Mouse (Mus musculus): ENCODE measurements around the gene Mdn1. TPM values are rescaled to one million over a fixed set of nuclear protein-coding genes. Genes with fewer than 3 reads are reported as not detected.

Mdn1 gene
- polyA plus RNA-seq, 1 experiment = 13.8 TPM

- no peak overlapping the region for H3K27ac ChIP-seq (ENCODE audit: control insufficient read depth, insufficient read depth, low read length)
- no peaks in the 10 kb centered on the region for H3K4me1 ChIP-seq (replicated peaks; ENCODE audit: control insufficient read depth, insufficient read depth, low read length)
- TF ChIP-seq POLR2A (IDR thresholded peaks at IDR 0.05; ENCODE audit: control insufficient read depth, extremely low read depth, insufficient read depth, low read length, poor library complexity) = no peak
- TF ChIP-seq CTCF (IDR thresholded peaks at IDR 0.05; ENCODE audit: borderline replicate concordance, control insufficient read depth, extremely low read depth, insufficient read depth, low read length, poor library complexity) = no peak
- H3K4me3 ChIP-seq (ENCODE audit: control insufficient read depth, insufficient read depth, low read length) = no peak overlapping the region
- peaks cover 9% of the 10 kb centered on the region for H3K36me3 ChIP-seq (ENCODE audit: control insufficient read depth, insufficient read depth, low read length)
- no peak for DNase-seq
- WGBS = 95% methylated on average over 1 of the region's 1 CpGs
- no peaks in the 10 kb centered on the region for H3K27me3 ChIP-seq (ENCODE audit: control insufficient read depth, insufficient read depth, low read length)
Observed at GRCm38 (mm10) chr4:32668291-32668690, 11.4 kb downstream of the Mdn1 start.

- 95% methylated on average over 2 of the region's 2 CpGs for WGBS
- H3K27ac ChIP-seq (ENCODE audit: control insufficient read depth, insufficient read depth, low read length) = no peak overlapping the region
- peaks cover 12% of the 10 kb centered on the region for H3K36me3 ChIP-seq (ENCODE audit: control insufficient read depth, insufficient read depth, low read length)
- DNase-seq = no peak
- H3K4me3 ChIP-seq (ENCODE audit: control insufficient read depth, insufficient read depth, low read length) = no peak overlapping the region
- H3K27me3 ChIP-seq (ENCODE audit: control insufficient read depth, insufficient read depth, low read length) = no peaks in the 10 kb centered on the region
- no peak for TF ChIP-seq POLR2A (IDR thresholded peaks at IDR 0.05; ENCODE audit: control insufficient read depth, extremely low read depth, insufficient read depth, low read length, poor library complexity)
- no peak for TF ChIP-seq CTCF (IDR thresholded peaks at IDR 0.05; ENCODE audit: borderline replicate concordance, control insufficient read depth, extremely low read depth, insufficient read depth, low read length, poor library complexity)
- no peaks in the 10 kb centered on the region for H3K4me1 ChIP-seq (replicated peaks; ENCODE audit: control insufficient read depth, insufficient read depth, low read length)
Observed at GRCm38 (mm10) chr4:32669825-32670224, 12.9 kb downstream of the Mdn1 start.

GRCm38 (mm10) chr4:32674025-32674424 is 17.1 kb downstream of the Mdn1 start:
- Histone ChIP-seq H3K27ac (ENCODE audit: control insufficient read depth, insufficient read depth, low read length) (no peak overlapping the region), H3K4me1 (replicated peaks; ENCODE audit: control insufficient read depth, insufficient read depth, low read length) (no peaks in the 10 kb centered on the region), H3K27me3 (ENCODE audit: control insufficient read depth, insufficient read depth, low read length) (no peaks in the 10 kb centered on the region), H3K36me3 (ENCODE audit: control insufficient read depth, insufficient read depth, low read length) (peaks cover 14% of the 10 kb centered on the region), H3K4me3 (ENCODE audit: control insufficient read depth, insufficient read depth, low read length) (no peak overlapping the region)
- WGBS = 93% methylated on average over 2 of the region's 2 CpGs
- TF ChIP-seq CTCF (IDR thresholded peaks at IDR 0.05; ENCODE audit: borderline replicate concordance, control insufficient read depth, extremely low read depth, insufficient read depth, low read length, poor library complexity) (no peak), POLR2A (IDR thresholded peaks at IDR 0.05; ENCODE audit: control insufficient read depth, extremely low read depth, insufficient read depth, low read length, poor library complexity) (no peak)
- no peak for DNase-seq

GRCm38 (mm10) chr4:32677471-32677870 is 20.6 kb downstream of the Mdn1 start:
- no peak for DNase-seq
- TF ChIP-seq POLR2A (IDR thresholded peaks at IDR 0.05; ENCODE audit: control insufficient read depth, extremely low read depth, insufficient read depth, low read length, poor library complexity) (no peak), CTCF (IDR thresholded peaks at IDR 0.05; ENCODE audit: borderline replicate concordance, control insufficient read depth, extremely low read depth, insufficient read depth, low read length, poor library complexity) (no peak)
- no peak overlapping the region for H3K4me3 ChIP-seq (ENCODE audit: control insufficient read depth, insufficient read depth, low read length)
- WGBS = 94% methylated on average over 3 of the region's 3 CpGs
- no peak overlapping the region for H3K27ac ChIP-seq (ENCODE audit: control insufficient read depth, insufficient read depth, low read length)
- no peaks in the 10 kb centered on the region for H3K27me3 ChIP-seq (ENCODE audit: control insufficient read depth, insufficient read depth, low read length)
- peaks cover 6% of the 10 kb centered on the region; the same call in 1 of the 2 replicates for H3K36me3 ChIP-seq (ENCODE audit: control insufficient read depth, insufficient read depth, low read length)
- H3K4me1 ChIP-seq (replicated peaks; ENCODE audit: control insufficient read depth, insufficient read depth, low read length) = no peaks in the 10 kb centered on the region

- WGBS = 95% methylated on average over 3 of the region's 3 CpGs
- Histone ChIP-seq H3K4me1 (replicated peaks; ENCODE audit: control insufficient read depth, insufficient read depth, low read length) (no peaks in the 10 kb centered on the region), H3K27ac (ENCODE audit: control insufficient read depth, insufficient read depth, low read length) (no peak overlapping the region), H3K4me3 (ENCODE audit: control insufficient read depth, insufficient read depth, low read length) (no peak overlapping the region), H3K36me3 (ENCODE audit: control insufficient read depth, insufficient read depth, low read length) (no peaks in the 10 kb centered on the region; the same call in 1 of the 2 replicates), H3K27me3 (ENCODE audit: control insufficient read depth, insufficient read depth, low read length) (no peaks in the 10 kb centered on the region)
- TF ChIP-seq POLR2A (IDR thresholded peaks at IDR 0.05; ENCODE audit: control insufficient read depth, extremely low read depth, insufficient read depth, low read length, poor library complexity) (no peak), CTCF (IDR thresholded peaks at IDR 0.05; ENCODE audit: borderline replicate concordance, control insufficient read depth, extremely low read depth, insufficient read depth, low read length, poor library complexity) (no peak)
- DNase-seq = no peak
Observed at GRCm38 (mm10) chr4:32680843-32681242, 23.9 kb downstream of the Mdn1 start.

GRCm38 (mm10) chr4:32682471-32682870 is 25.6 kb downstream of the Mdn1 start:
- no peak overlapping the region for H3K4me3 ChIP-seq (ENCODE audit: control insufficient read depth, insufficient read depth, low read length)
- no peaks in the 10 kb centered on the region for H3K4me1 ChIP-seq (replicated peaks; ENCODE audit: control insufficient read depth, insufficient read depth, low read length)
- TF ChIP-seq POLR2A (IDR thresholded peaks at IDR 0.05; ENCODE audit: control insufficient read depth, extremely low read depth, insufficient read depth, low read length, poor library complexity) (no peak), CTCF (IDR thresholded peaks at IDR 0.05; ENCODE audit: borderline replicate concordance, control insufficient read depth, extremely low read depth, insufficient read depth, low read length, poor library complexity) (no peak)
- no peak for DNase-seq
- WGBS = 94% methylated on average over 4 of the region's 4 CpGs
- H3K36me3 ChIP-seq (ENCODE audit: control insufficient read depth, insufficient read depth, low read length) = no peaks in the 10 kb centered on the region; the same call in 1 of the 2 replicates
- no peak overlapping the region for H3K27ac ChIP-seq (ENCODE audit: control insufficient read depth, insufficient read depth, low read length)
- H3K27me3 ChIP-seq (ENCODE audit: control insufficient read depth, insufficient read depth, low read length) = no peaks in the 10 kb centered on the region

- 95% methylated on average over 6 of the region's 6 CpGs for WGBS
- Histone ChIP-seq H3K27me3 (ENCODE audit: control insufficient read depth, insufficient read depth, low read length) (no peaks in the 10 kb centered on the region), H3K4me1 (replicated peaks; ENCODE audit: control insufficient read depth, insufficient read depth, low read length) (no peaks in the 10 kb centered on the region), H3K36me3 (ENCODE audit: control insufficient read depth, insufficient read depth, low read length) (no peaks in the 10 kb centered on the region; the same call in 1 of the 2 replicates), H3K4me3 (ENCODE audit: control insufficient read depth, insufficient read depth, low read length) (no peak overlapping the region), H3K27ac (ENCODE audit: control insufficient read depth, insufficient read depth, low read length) (no peak overlapping the region)
- no peak for DNase-seq
- no peak for TF ChIP-seq POLR2A (IDR thresholded peaks at IDR 0.05; ENCODE audit: control insufficient read depth, extremely low read depth, insufficient read depth, low read length, poor library complexity)
- TF ChIP-seq CTCF (IDR thresholded peaks at IDR 0.05; ENCODE audit: borderline replicate concordance, control insufficient read depth, extremely low read depth, insufficient read depth, low read length, poor library complexity) = no peak
Observed at GRCm38 (mm10) chr4:32683061-32683582, 26.2 kb downstream of the Mdn1 start.

Data from thymus, adult 2 months (tissue).